Mouse (Mus musculus) small intestine, adult 2 months (tissue): Measurements from ENCODE around the gene Serp1. TPM values are rescaled to one million over a fixed set of nuclear protein-coding genes. Genes with fewer than 3 reads are reported as not detected.

Source experiments
- H3K27ac ChIP-seq: fragments of 200-500 bp; 2 replicates; pipeline ENCODE4 v1.5.1; 2012; ENCODE audit warnings: low read depth, low read length, control low read depth, inconsistent platforms; ENCODE audit not compliant: insufficient read depth
- H3K27me3 ChIP-seq: fragments of 200-500 bp; 2 replicates; pipeline ENCODE4 v1.6.1; 2012; ENCODE audit warnings: mild to moderate bottlenecking, moderate library complexity, low read length, inconsistent platforms; ENCODE audit not compliant: control insufficient read depth, insufficient read depth
- H3K36me3 ChIP-seq: fragments of 200-500 bp; 2 replicates; pipeline ENCODE4 v1.6.1; 2012; ENCODE audit warnings: mild to moderate bottlenecking, low read length, control low read depth, inconsistent platforms; ENCODE audit not compliant: control insufficient read depth, insufficient read depth
- H3K4me1 ChIP-seq: fragments of 200-500 bp; 2 replicates; pipeline ENCODE4 v1.6.1; 2012; ENCODE audit warnings: low read length, inconsistent platforms, mixed read lengths; ENCODE audit not compliant: control insufficient read depth, insufficient read depth, insufficient read length
- H3K4me3 ChIP-seq: fragments of 200-500 bp; 2 replicates; pipeline ENCODE4 v1.5.1; 2012; ENCODE audit warnings: low read depth, mild to moderate bottlenecking, control low read depth, inconsistent platforms, low read length, moderate library complexity
- CTCF ChIP-seq: fragments of 200-500 bp; IDR thresholded peaks from 2 replicates; pipeline ENCODE4 v1.5.1; 2012; ENCODE audit warnings: low read depth, mild to moderate bottlenecking, control low read depth, inconsistent platforms, low read length, moderate library complexity, mixed read lengths; ENCODE audit not compliant: insufficient replicate concordance, insufficient read length; ENCODE audit errors: extremely low read depth
- POLR2A ChIP-seq: fragments of 200-500 bp; IDR thresholded peaks from 2 replicates; pipeline ENCODE4 v1.6.1; 2012; ENCODE audit warnings: low read depth, mild to moderate bottlenecking, control low read depth, inconsistent platforms, low read length, moderate library complexity
- WGBS: fragments of 180-500 bp; shearing (Covaris S2); methylation state at CpG from one replicate; pipeline ENCODE4 v1.1.7; 2018; 5-methylcytosine and 5-hydroxymethylcytosine counted together
- polyA plus RNA-seq: library from polyadenylated mRNA; depleted of rRNA; stranded (reverse); fragments of >200 nt; gene quantifications from 2 replicates; pipeline ENCODE4 v1.2.3, GENCODE M21; 2012

The Serp1 gene
- polyA plus RNA-seq, 1 experiment: 73.5 TPM

DNA sequence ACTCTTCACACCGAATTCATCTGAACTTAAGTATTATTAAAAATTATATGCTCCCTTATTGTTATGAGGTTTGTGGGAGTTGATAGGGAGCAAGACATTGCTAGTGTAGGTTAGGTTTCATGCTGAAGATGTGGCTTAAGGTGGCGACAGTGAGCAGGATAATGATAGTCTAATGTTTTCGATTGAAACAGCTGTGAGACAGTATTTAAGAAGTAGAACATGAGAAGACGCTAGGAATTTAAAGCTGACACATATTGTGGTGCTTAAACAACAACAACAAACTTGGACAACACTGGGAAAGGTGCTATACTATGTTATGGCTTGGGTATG, 681 bp upstream of the Serp1 start:
- WGBS: 2% methylated on average over 4 of the region's 4 CpGs
- Histone ChIP-seq H3K4me3 (no peak overlapping the region), H3K27me3 (no peaks in the 10 kb centered on the region), H3K27ac (peak overlapping the region; percentile 37; the same call in 1 of the 2 replicates), H3K4me1 (no peaks in the 10 kb centered on the region), H3K36me3 (peaks cover 17% of the 10 kb centered on the region)
- TF ChIP-seq CTCF: no peak
- no peak for TF ChIP-seq POLR2A

DNA sequence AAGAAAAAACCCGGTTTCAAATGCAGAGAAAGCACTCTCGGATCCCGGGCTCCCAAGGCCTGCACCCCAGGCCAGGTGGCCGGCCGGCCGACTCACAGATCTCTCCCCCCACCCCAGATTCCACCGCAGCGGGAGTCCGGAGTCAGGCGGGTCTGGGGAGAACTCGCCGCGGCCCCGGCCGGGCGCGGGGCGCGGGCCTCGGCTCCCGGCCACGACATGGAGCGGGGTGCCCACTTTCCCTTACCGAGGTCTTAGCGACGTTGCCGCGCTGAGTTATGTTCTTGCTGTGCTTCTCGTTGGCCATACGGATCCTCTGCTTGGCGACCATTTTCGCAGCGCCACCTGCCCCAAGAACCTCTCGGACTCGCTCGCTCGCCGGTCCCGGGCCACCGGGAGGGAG, 526 bp downstream of the Serp1 start:
- Histone ChIP-seq H3K4me3 (peak overlapping the region; percentile 89), H3K27ac (peak overlapping the region; percentile 91), H3K36me3 (peaks cover 21% of the 10 kb centered on the region), H3K27me3 (no peaks in the 10 kb centered on the region), H3K4me1 (no peaks in the 10 kb centered on the region)
- WGBS: under 1% methylated on average over 40 of the region's 40 CpGs
- no peak for TF ChIP-seq POLR2A
- no peak for TF ChIP-seq CTCF

- Histone ChIP-seq H3K4me3 (no peak overlapping the region), H3K4me1 (no peaks in the 10 kb centered on the region), H3K27ac (no peak overlapping the region), H3K27me3 (no peaks in the 10 kb centered on the region), H3K36me3 (peaks cover 21% of the 10 kb centered on the region)
- 13% methylated on average over 4 of the region's 4 CpGs for WGBS
- TF ChIP-seq POLR2A: no peak
- TF ChIP-seq CTCF: no peak
These were observed 1.4 kb downstream of the Serp1 start for GRCm38 (mm10) chr3:58524246-58524645.

DNA sequence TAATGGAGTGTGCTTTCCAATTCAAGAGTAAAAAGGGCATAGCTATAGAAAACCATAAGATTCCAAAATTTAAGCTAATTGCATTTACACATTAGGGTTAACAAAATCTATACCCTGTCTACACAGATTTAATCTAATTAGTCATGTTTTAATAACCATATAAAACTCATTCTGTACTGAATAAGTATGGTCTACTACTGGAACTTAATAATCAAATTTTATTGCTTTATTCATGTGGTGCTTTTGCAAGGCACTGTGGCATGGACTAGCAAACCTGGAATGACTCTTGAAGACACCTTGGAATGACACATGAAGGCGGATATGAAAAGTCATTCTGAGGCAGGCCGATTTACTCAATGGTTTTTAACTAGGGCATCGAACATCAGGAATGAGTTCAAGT, 2.3 kb downstream of the Serp1 start:
- TF ChIP-seq POLR2A (no peak), CTCF (no peak)
- Histone ChIP-seq H3K36me3 (peaks cover 21% of the 10 kb centered on the region), H3K27me3 (no peaks in the 10 kb centered on the region), H3K4me1 (no peaks in the 10 kb centered on the region), H3K4me3 (no peak overlapping the region), H3K27ac (no peak overlapping the region)
- WGBS: 86% methylated on average over 3 of the region's 3 CpGs

- Histone ChIP-seq H3K4me1 (no peaks in the 10 kb centered on the region), H3K27me3 (no peaks in the 10 kb centered on the region), H3K4me3 (no peak overlapping the region), H3K27ac (no peak overlapping the region), H3K36me3 (peaks cover 21% of the 10 kb centered on the region)
- WGBS: 81% methylated on average over 2 of the region's 2 CpGs
- TF ChIP-seq POLR2A (no peak), CTCF (no peak)
These were observed 4.3 kb downstream of the Serp1 start for GRCm38 (mm10) chr3:58521361-58521760.

- Histone ChIP-seq H3K36me3 (peaks cover 21% of the 10 kb centered on the region), H3K27ac (no peak overlapping the region; the same call in 1 of the 2 replicates), H3K4me3 (no peak overlapping the region), H3K27me3 (no peaks in the 10 kb centered on the region), H3K4me1 (no peaks in the 10 kb centered on the region)
- TF ChIP-seq CTCF (no peak), POLR2A (no peak)
- WGBS: 74% methylated on average over 6 of the region's 6 CpGs
These were observed 5.4 kb downstream of the Serp1 start for GRCm38 (mm10) chr3:58520286-58520685.

DNA sequence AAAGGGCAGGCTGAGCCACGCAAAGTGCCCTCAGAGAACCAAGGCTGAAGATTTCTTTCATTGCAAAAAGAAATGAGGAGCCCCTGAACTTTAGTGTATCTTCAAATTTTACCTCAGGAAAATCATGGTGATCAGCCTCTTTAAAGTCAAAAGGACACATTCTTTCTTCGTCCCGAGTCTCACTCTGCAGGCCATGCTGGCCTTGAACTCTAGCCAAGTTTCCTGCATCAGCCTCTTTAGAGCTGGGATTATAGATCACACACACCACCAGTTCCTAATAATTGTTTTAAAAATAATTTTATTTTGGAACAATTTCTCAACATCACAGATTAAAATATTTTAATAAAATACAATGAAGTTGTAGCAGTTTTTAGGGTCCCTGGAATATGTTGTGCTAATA, 6.2 kb downstream of the Serp1 start:
- no peak for TF ChIP-seq CTCF
- TF ChIP-seq POLR2A: no peak
- H3K27ac ChIP-seq: no peak overlapping the region
- peaks cover 21% of the 10 kb centered on the region for H3K36me3 ChIP-seq
- no peaks in the 10 kb centered on the region for H3K27me3 ChIP-seq
- no peaks in the 10 kb centered on the region for H3K4me1 ChIP-seq
- H3K4me3 ChIP-seq: no peak overlapping the region
- WGBS: 41% methylated on average over 3 of the region's 3 CpGs

DNA sequence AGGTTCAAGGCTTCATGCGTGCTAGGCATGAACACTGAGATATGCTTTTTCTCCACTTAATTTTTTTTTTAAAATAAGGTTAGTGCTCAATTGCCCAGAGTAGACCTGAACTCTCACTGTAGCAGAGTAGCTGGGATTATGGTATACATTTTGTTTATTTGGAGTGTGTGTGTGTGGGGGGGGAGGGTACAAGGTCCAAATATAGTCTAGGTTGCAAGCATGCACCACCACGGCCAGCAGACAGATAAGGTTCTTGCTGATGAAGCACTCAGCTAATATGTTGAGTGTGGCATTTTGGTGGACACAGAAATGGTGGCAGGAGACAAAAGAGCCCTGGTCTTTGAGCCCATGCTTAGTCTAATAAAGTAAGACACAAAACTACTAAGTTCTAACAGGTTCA, 6.7 kb downstream of the Serp1 start:
- Histone ChIP-seq H3K4me3 (no peak overlapping the region), H3K4me1 (no peaks in the 10 kb centered on the region), H3K27ac (no peak overlapping the region), H3K36me3 (peaks cover 21% of the 10 kb centered on the region), H3K27me3 (no peaks in the 10 kb centered on the region)
- no peak for TF ChIP-seq POLR2A
- TF ChIP-seq CTCF: no peak
- 50% methylated on average over 2 of the region's 2 CpGs for whole genome bisulfite sequencing
